In genomic region chr2:70902196-70902595, GRCm38 (mm10) we compare ENCODE assay signal across 20 mouse cellular contexts.
DNase-seq lines count a peak whose midpoint lies in the region; ATAC-seq and TF ChIP-seq lines count a peak whose summit lies in the region.
"Had no signal": no experiment of that assay in that cellular context is flagged by ENCODE, and none has a peak within 500 bp of the region (broad histone marks: within the 10 kb centered on the region; RNA-seq: fewer than 3 reads in every experiment).

No protein-coding gene starts in this region.

- peaks cover 29% of the 10 kb centered on the region for H3K4me1 ChIP-seq in heart, embryonic 10.5 days
- H3K4me1 ChIP-seq in heart, embryonic 14.5 days (ENCODE audit: control insufficient read depth in 2 of 2, insufficient read depth in 2 of 2, low read length in 2 of 2), result peaks cover 15 to 28% of the 10 kb centered on the region in 2 experiments
- H3K4me1 ChIP-seq: forebrain, embryonic 12.5 days; hindbrain, embryonic 12.5 days had no signal

- no peaks in the 10 kb centered on the region for H3K9me3 ChIP-seq in heart, embryonic 10.5 days
- H3K9me3 ChIP-seq in heart, embryonic 14.5 days (ENCODE audit: control insufficient read depth, low read length), result no peaks in the 10 kb centered on the region
- H3K9me3 ChIP-seq: embryonic facial prominence, embryonic 13.5 days; forebrain, embryonic 12.5 days; hindbrain, embryonic 12.5 days had no signal

- no peaks in the 10 kb centered on the region for H3K27me3 ChIP-seq in heart, embryonic 10.5 days (ENCODE audit: insufficient read depth, poor library complexity, severe bottlenecking)
- H3K27me3 ChIP-seq in heart, embryonic 14.5 days (ENCODE audit: control insufficient read depth, insufficient read depth, low read length), result no peaks in the 10 kb centered on the region
- H3K27me3 ChIP-seq: CH12.LX; embryonic facial prominence, embryonic 13.5 days; forebrain, embryonic 12.5 days; hindbrain, embryonic 12.5 days had no signal

- no peak for ATAC-seq in heart, embryonic 14.5 days (ENCODE audit: insufficient number of reproducible peaks, insufficient read depth, low FRiP score, low read depth)
- ATAC-seq: inflammation-experienced regulatory T-cells, adult 6 months; intestine, postnatal 0 days had no signal

- H3K9ac ChIP-seq in heart, embryonic 14.5 days (ENCODE audit: low read length), result peak overlapping the region; percentile 64; the same call in 1 of the 2 replicates
- H3K9ac ChIP-seq: embryonic facial prominence, embryonic 13.5 days; forebrain, embryonic 12.5 days; hindbrain, embryonic 12.5 days had no signal

- H3K4me3 ChIP-seq in heart, embryonic 10.5 days, result no peak overlapping the region
- H3K4me3 ChIP-seq in heart, embryonic 14.5 days (ENCODE audit: control insufficient read depth in 1 of 2, insufficient read depth in 1 of 2, low read depth in 1 of 2, low read length in 2 of 2), result no peak overlapping the region
- H3K4me3 ChIP-seq in layer of hippocampus, adult 2 months, result no peak overlapping the region
- H3K4me3 ChIP-seq: embryonic facial prominence, embryonic 13.5 days; forebrain, embryonic 12.5 days; hindbrain, embryonic 12.5 days had no signal

- peak; percentile 12; the same call in 1 of the 2 replicates for TF ChIP-seq CTCF in layer of hippocampus, adult 2 months (conservative IDR thresholded peaks at IDR 0.05)

- WGBS in heart, embryonic 10.5 days, result 71% methylated on average over 3 of the region's 3 CpGs
- whole genome bisulfite sequencing in heart, embryonic 14.5 days, result 80% methylated on average over 3 of the region's 3 CpGs

- H3K4me2 ChIP-seq in heart, embryonic 14.5 days (ENCODE audit: low read length), result peak overlapping the region; percentile 69; the same call in 1 of the 2 replicates
- H3K4me2 ChIP-seq: embryonic facial prominence, embryonic 13.5 days; forebrain, embryonic 12.5 days; hindbrain, embryonic 12.5 days had no signal

- peak; percentile 63 for DNase-seq in heart, embryonic 10.5 days (ENCODE audit: low spot score)
- DNase-seq in heart, postnatal 25 days (ENCODE audit: low spot score), result no peak
- DNase-seq in heart, postnatal 10 days, result no peak
- no peak for DNase-seq in layer of hippocampus, adult 2 months (ENCODE audit: low spot score in 2 of 2)
- DNase-seq in layer of hippocampus, adult 8-10 months (ENCODE audit: low spot score in 2 of 2), result no peak
- no peak for DNase-seq in thymus, postnatal 0 days (ENCODE audit: low spot score)
- DNase-seq: adrenal gland, adult 2 months; adrenal gland, postnatal 25 days; cerebellum, adult 18-20 months; cerebellum, adult 9-11 months; cerebellum, postnatal 36 days; gastrocnemius, postnatal 25 days; kidney, adult 8-10 months had no signal

- H3K27ac ChIP-seq in heart, embryonic 10.5 days, result peak overlapping the region; percentile 69; the same call in 1 of the 2 replicates
- H3K27ac ChIP-seq in heart, embryonic 14.5 days (replicated peaks in 1 of 2; ENCODE audit: control insufficient read depth in 1 of 2, insufficient read depth in 1 of 2, low read depth in 2 of 2, low read length in 2 of 2), result peak overlapping the region; percentile 34 to 85; a peak in 1 of 4 replicates
- H3K27ac ChIP-seq in layer of hippocampus, adult 2 months, result no peak overlapping the region
- H3K27ac ChIP-seq: embryonic facial prominence, embryonic 13.5 days; forebrain, embryonic 12.5 days; hindbrain, embryonic 12.5 days had no signal

- H3K36me3 ChIP-seq in heart, embryonic 10.5 days, result no peaks in the 10 kb centered on the region
- H3K36me3 ChIP-seq in heart, embryonic 14.5 days (ENCODE audit: control insufficient read depth, insufficient read depth, low read length), result no peaks in the 10 kb centered on the region
- H3K36me3 ChIP-seq: embryonic facial prominence, embryonic 13.5 days; forebrain, embryonic 12.5 days; hindbrain, embryonic 12.5 days had no signal

- intact Hi-C loops in heart, postnatal 25 days (cut with DNase I), result no loop called here
- intact Hi-C loops in heart, postnatal 10 days (cut with DNase I), result loop anchor here (5.0 kb wide), 2 partner anchors 75 to 130 kb away; partner anchors contain the start of gene Tlk1
